Mouse (Mus musculus) lung, postnatal 10 days (tissue): ENCODE data around the gene Prkar1b.

Source experiments
- DNase-seq: peaks from one replicate; pipeline ENCODE4 v3.0.0; 2021

Gene Prkar1b

DNA sequence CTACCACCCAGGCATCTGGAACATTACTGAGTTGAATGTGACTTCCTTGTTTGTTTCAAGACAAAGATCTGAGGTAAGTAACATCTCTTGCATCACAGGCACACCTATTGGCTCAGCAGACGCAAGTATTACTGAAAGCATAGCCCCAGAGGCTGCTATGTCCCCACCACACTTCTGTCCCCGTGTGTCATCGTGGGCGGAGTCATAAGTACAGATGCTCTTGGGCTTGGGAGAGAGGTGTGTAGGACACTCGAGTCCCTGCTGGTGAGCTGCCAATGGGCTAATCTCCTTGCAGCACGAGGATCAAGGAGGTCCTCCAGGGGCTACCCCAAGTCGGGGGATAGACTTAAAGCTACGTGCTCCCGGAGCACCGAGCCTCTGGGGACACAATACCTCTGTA lies 96.6 kb downstream of the Prkar1b start:
- DNase-seq: peak; percentile 61

DNA sequence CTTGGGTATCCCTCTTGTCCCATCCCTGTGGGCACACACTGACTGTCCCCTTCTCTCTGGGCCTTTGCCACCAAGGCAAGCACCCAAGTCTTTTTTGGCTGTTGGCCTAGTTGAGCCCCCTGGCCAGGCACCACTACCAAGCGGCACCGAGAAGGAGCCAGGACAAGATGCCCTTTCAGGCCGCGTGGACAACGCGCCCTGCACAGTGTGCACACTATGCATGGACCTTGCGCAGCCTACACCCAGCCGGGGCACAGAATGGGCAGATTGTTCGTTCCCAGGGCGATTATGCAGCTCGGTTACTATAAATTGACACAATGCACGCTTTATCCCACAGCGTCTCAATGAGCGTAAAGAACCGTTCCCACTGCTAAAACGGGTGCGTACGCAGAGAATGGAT lies 98.5 kb downstream of the Prkar1b start:
- DNase-seq: no peak

DNA sequence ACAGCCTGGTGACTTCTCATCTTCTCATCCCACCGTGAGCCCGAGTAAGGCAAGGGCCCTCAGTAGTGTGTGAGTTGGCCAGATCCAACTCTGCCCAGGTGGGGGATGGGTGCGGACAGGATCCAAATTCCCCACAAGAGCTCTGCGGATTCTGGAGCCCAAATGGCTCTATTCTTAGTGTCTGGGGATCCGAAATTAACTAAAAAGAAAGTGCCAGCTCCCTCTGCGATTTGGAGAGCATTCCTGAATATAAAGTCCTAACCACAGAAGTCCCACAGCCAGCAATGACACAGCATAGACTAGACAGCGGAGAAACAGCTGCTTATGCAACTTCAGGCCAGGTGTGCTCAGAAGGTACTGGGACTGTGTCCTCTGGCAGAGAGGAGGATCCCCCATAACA lies 100.4 kb downstream of the Prkar1b start:
- DNase-seq: no peak

DNA sequence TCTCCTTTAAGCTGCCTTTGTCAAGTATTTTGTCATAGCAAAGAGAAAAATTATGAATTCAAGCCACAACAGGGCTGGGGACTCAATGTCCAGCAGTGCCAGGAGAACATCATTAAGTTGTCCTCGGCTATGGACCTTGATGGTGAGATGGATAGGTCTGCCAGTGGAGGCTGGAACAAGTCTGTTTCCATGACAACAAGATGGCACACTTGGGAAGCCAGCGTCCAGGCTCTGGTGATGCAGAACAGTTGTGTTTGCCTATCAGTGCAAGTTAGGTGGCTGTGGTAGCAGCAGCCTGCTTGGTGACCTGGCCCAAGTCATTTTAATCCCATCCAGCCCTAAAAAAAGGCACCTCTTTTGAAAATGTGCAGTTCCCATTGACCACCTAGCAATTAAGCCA lies 102.6 kb downstream of the Prkar1b start:
- DNase-seq: no peak

DNA sequence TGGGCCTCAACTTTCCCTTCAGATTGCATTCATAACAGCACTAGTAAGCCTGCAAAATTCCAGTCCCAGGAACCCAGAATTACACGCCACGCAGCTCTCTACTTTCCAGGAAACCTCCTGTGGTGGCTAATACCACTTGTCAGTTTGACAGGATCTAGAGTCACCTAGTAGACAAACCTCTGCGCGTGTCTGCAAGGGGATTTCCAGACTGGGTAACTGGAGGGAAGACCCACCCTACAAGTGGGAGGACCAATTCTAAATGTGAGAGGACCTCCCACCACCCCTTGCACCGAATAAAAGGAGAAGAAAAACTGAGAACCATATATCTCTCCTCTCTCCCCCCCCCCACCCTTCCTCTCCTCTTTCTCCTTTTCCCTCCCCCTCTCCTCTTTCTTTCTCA lies 103.2 kb downstream of the Prkar1b start:
- no peak for DNase-seq

DNA sequence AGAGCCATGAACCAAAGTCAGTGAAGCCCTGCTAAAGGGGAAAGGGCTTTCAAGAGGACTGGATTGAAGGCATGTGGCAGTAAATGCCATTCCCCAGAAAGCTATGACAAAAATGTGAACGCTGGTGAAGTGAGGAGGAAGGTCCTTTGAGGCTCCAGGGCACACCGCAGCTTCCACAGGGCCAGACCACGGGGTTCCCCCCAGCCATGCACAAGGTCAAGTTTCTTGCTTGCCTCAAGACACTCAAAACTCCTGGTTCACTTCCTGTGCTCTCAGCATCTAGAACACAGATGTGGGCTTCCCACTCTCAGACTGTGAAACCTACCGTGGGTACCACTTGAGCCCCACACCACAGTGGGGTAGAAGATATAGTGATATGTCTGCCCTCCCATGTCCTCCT lies 106.3 kb downstream of the Prkar1b start:
- no peak for DNase-seq

DNA sequence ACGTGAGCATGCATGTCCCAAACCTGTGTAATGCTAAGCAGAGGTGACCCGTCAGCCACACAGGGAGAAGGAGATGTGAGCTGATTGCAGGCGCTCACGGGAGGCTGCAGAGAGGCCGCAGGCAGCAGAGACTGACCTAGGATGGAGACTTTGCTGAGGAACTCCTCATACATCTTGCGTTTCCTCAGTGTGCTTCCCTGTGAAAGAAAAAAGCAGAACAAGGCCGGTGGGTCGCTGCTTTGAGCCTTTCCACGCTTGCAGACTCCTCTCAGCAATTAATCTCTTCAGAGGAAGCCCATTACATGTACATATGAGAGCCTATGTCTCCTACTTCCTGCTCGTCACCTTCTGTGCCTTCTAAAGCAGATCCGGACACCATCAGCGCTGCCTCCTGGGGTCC lies 107.5 kb downstream of the Prkar1b start:
- no peak for DNase-seq

DNA sequence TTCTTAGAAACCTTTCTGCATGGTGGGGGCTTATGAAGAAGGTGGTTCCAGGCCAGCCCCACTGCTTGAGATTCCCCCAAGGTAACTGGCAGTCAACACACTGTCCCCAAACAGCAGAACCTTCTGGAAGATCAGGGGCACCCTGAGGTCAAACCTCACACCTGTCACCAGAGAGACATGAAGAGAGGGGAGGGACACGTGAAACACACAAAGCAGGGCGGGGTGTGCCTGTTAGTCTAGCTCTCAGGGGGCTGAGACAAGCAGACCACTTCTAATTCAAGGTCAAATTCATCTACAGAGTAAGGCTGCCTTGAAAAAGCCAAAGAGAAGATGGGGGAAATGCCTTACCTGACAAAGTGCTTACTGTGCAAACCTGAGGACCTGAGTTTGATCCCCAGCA lies 114.6 kb downstream of the Prkar1b start:
- DNase-seq: no peak

DNA sequence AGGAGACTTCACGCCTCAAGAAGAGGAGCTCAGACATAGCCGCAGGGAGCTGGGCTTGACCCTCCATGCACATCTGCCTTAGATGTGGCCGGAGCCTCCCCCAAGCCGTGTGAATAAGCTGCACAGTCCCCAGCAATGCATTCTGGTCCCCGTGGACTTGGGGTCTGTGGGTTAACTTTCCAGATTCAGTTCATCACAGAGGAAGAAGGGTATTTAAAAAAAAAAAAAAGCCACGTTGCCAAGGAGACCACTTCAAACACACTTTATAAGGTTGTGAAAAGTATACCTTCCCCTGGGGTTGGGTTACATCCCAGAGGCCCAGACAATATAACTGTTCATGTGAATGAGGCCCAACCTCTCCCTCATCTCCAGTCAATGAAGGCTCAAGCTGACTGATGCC lies 115.1 kb downstream of the Prkar1b start:
- DNase-seq: no peak

DNA sequence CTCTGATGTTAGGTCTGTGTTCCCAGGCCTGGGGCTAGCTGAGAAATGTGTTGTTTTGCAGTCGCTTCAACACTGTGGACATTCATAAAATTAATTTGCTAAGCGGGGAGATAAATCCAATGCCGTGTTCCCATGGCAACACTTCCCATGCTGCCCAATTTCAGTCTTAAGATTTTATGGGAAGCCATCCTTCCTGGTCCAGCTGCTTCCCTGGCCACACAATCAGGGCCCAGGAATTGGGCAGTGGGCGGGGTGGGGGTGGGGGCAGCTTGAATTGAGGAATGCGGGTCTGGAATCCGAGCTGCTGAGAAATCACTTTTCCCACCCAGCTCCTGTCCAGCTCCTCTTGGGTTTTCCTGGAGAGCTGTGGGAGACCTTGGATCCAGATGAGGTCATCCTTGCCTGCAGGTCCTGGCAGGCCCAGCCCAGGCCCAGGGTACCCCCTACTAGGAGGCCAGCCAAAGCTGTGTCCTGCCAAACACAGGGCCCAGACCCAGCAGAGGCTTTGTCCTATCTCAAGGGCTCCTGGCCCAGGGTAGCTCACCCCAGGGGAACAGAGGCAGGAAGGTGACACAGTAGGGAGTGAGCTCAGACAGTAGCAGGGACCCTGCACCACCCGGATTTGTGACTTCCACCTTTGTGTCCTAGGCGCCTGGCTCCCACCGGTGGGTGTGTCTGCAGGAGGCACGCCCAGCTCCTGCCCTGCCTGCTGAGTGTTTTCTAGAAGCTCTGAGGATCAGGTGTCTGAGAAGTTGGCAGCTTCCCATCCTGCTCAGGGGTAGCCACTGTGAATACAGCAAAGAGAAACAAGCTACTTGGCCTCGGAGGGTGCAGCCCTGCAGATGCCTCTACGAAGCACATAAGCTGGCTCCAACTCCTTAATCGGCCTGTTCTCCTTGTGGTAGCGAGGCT lies 116.1 kb downstream of the Prkar1b start:
- DNase-seq: peak; percentile 36

DNA sequence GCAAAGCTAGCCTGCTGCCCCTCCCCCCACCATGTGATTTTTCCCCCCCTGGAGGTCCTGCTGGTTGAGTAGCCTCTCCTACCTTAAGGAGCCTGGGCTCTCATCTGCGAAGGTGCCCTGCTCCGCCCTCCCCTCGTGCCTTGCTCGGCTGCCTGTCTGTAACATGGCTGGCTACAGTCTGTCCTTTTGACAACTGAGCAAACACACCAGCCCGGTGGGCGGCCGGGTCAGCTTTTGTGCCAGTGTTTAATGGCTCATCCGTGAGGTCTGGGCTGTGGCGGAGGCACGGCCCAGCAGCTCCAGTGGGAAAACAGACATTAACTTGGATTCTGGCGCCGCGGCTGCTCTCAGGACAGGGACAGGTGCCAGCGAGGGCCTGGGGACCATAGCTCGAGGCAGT lies 122.2 kb downstream of the Prkar1b start:
- no peak for DNase-seq

DNA sequence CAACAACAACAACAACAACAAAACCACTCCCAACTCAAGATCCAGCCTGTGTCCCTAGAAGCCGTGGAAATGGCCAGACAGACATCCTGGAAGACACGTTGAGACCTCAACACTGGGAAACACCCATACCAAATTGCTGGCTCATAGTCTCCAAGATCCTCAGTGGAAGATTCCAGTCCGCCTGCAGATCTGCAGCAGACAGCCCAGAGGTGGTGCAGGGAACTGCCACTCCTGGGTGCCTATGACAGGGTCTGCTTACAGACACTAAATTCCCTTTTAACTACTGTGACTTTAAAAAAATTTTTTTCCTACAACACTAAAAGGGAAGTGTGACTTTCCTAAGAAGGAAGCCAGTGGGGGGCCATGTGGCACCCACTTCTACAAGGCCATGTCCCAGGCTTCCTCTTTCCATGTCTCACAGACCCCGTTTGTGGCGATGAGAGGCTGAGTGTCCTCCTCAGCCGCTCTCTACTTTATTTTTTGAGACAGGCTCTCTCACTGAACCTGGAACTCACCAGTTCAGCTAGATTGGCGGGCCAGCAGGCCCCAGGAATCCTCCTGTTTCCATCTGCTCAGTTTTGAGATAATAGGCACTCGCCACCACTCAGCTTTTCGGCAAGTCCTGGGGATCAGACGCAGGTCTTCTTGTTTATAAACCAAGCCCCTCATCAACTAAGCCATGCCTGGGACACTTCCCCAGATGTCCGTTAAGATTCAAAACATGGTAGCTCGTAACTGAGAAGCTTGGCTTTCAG lies 125.3 kb downstream of the Prkar1b start:
- DNase-seq: no peak

DNA sequence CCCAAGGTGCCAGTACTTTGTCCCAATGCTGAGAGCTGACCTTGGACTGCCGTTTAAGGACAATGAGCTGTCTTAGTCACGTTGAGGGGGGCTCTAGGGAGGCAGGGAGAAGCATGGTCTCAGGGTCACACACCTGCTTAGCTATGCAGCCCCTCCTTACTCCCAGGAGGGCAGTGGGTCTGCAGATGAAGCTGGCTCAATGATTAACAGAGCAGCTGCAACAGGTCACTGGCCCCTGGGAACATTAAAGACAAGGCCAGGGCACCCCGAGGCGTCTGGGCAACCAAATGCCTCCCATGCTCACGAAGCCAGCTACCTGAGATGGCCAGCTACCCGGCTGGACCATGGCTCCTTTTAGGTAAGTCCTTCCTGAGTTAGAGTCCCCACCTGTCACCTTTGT lies 129.2 kb downstream of the Prkar1b start:
- DNase-seq: no peak

DNA sequence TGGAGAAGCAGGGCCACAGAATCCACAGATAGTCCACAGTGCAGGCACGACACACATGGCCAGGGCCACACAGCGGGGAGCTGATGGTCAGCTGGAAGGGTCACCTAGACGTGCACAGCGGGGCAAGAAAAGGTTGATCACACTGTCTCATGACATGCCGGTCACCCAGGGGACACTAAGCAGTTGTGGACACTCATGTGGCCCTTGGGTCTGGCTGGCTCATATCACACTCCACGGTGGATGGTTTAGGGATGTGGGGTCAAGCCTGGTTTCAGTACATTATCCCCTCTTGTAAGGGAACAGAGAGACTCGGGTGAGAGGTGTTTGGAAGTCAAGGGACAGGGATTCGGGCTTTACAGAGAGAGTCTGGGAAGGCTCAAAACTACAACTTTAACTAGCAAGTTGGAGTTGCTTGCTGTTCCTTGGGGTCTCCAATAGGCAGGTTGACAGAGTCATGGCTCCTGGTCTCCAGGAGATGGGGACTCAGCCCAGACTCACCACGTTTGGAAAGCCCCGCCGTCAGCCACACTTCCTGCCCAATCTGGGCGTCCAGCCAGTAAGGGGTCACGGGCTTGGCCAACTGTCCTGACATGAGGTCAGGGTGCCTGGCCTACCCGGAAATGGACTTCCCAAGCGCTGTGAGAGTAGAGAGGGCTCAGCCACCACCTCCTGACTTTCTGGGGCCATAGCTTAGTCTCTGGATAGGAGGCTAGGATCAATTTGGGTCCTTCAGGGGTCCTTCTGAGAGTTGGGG lies 132.3 kb downstream of the Prkar1b start:
- peak; percentile 94 for DNase-seq

DNA sequence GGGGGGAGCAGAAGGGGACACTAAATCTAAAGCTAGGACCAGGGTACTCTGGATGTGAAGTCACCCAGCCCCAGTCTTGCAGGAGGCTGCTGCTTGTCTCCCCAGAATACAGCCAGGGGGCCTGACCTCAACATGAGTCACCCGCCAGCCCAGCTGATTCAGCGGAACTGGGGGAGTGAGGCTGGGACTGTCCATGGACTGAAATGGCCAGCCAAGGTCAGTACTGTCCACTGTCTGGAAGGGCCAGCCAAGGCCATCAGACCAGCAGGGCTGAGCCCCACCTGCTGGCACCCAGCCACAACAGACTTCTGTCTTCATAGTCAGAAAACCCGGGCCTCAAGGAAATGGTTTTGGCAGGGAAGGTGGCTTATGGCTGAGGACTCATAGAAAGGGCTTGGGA lies 134.7 kb downstream of the Prkar1b start:
- DNase-seq: peak; percentile 57

DNA sequence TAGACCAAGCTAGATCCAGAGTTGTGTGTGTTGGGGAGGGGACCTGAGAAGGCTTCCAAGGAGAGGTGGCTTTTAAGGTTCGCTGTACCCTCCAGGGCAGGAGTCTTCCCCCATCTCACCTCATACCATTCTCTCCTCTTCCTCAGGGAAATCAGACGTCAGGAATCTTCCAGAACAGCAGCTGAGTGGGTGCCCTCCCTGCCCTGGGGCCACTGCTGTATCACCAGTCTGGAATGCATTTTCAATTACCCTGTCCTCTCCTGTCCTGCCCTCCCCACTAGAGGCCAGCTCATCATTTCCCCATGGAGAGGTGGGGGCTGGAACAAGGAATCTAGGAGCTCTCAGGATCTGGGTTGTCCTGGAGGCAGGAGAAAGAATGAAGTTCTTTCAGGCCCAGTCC lies 139.2 kb downstream of the Prkar1b start:
- no peak for DNase-seq

DNA sequence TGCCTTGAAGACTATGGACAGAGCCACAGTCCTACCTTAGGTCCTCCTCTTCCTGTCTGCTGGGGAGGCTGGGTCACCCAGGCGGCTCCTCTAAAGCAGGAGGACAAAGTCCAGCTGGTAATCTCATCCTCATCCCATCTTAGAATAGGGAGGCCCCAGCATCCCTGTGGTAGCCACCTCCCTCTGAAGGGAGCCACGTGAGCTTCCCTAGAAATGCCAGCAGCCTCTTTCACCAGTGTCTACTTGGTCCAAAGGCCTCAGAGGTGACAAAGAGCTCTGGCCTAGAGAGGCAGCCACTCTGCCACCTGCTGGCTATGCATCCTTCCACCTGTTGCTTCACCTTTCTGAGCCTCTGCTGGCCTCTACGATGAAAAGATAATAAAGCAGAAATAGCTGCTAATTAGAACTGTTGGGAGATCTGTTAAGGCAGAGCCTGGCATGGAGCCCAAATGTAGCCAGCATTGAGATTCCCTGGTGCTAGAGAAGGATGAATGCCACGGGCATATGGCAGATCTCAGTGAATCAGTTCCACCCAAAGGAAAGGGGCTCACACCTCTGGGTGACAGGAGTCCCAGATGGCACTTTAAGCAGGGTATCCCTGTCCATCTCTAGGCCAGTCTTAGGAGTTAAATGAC lies 142.5 kb downstream of the Prkar1b start:
- peak; percentile 38 for DNase-seq

DNA sequence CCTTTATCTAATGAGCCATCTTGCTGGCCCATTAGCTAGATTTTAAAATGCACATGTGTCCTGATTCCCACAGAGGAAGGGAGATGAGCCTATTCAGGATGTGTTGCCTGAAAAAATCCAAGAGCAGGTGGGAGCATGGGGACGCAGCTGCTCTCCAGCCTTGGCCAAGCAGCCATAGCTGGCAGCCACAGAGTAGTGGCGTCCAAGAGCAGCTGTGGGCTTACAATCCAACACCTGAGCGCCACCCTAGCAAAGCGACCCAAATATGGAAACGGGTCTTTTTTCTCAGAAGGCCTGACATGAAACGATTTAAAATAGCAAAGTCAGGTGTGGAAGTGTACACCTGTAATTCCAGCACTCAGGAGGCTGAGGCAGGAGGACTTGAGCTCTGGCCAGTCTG lies 145.2 kb downstream of the Prkar1b start:
- no peak for DNase-seq

DNA sequence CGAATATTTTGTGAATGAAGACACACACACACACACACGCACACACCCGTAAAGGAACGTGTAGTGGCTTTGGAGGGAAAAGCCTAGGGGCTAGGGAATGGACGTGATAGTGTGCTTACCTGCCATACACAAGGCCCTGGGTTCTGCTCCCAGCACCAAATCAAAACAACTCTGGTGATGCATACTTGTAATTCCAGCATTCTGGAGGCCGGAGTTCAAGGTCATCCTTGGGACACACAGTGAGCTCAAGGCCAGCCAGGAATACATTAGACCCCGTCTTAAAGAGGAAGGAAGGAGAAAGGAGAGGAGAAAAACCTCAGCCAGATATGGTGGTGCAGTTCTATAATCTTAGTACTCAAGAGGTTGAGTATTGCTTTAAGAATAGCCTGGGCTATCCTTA lies 150.1 kb downstream of the Prkar1b start:
- no peak for DNase-seq

DNA sequence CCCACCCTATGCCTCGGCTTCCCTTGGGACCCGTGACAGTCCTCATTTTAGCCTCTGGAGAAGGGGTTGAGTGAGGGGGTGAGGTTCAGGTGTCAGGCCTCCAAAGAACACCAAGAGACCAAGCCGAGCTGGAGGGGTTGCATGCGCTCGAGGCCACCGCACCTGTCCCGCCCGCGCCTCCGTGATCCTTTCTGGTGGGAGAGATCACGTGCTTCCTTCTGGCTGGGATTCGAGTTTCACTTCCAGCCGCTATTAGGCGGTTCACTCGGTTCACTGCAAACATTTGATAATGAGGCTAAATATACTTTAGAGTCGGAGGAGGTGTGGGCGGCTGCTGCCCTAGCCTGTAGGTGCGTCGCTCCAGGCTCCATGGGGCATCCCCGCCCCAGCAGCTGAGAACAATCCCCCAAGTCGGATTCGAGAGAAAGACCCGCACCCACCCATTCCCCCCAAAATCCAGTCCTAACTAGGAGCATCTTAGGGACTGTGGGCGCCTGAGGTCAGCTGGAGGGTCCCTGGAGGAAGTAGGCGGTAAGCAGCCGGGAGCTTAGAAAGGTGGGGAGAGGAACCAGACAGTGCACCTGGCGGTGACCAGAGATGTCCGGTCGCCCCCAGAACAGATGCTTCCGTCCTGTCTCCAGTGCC lies 151.7 kb downstream of the Prkar1b start:
- DNase-seq: peak; percentile 57

DNA sequence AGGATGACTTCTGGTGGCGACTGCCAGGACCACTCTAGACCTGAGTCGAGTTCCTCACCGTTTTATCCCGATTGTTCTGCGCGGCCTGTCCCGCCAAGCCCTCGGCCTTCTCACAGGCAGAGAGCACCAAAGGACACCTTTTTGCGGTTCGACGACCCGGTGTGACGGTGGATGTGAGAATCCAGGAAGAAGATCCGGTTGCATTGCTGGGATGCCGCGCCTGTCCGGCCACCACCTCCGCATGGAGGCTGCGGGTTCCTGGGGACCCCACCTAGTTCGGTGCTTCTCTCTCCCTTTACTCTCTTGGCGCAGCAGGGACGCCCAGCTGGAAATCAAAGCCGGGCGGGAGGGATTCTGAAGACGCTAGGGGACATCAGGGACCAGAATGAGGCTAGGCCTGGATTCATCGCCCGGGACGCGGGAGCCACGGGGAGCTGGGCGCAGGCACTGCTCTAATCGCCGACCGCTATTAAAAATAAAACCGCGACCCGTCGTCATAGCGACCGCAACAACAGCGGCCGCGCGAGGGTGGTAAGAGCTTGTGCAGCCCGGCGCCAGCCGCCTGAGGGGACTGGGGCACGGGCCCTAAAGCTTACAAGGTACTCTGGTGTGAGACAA lies 152.5 kb downstream of the Prkar1b start, which contains the start of gene Pdgfa:
Pdgfa (minus strand) TSS at position 200 of the 618 bp plus-strand sequence.
- peak; percentile 83 for DNase-seq
